Mouse (Mus musculus) kidney, embryonic 15.5 days (tissue): ENCODE measurements at regions not wholly inside any gene's neighbourhood (a gene's known extent, or its start where the extent isn't known, plus 50 kb on each side); places are given as distances from the start of the nearest gene placed in this dataset.

ENCODE experiments used
- ATAC-seq: fragments of 200-750 bp; cut with Nextera tagmentation; replicated peaks from 2 replicates; pipeline ENCODE4 v1.8.0; 2017; ENCODE audit warnings: moderate TSS enrichment; ENCODE audit not compliant: low FRiP score
- H3K27ac ChIP-seq: fragments of 300-500 bp; sonication (generic); 2 replicates; pipeline ENCODE4 v1.5.1; 2015; ENCODE audit warnings: mild to moderate bottlenecking, inconsistent platforms
- H3K27me3 ChIP-seq: fragments of 300-500 bp; sonication (generic); 2 replicates; pipeline ENCODE4 v1.6.1; 2015; ENCODE audit warnings: inconsistent platforms
- H3K36me3 ChIP-seq: fragments of 300-500 bp; sonication (generic); 2 replicates; pipeline ENCODE4 v1.6.1; 2015; ENCODE audit warnings: inconsistent platforms
- H3K4me1 ChIP-seq: fragments of 300-500 bp; sonication (generic); 2 replicates; pipeline ENCODE4 v1.6.1; 2015; ENCODE audit warnings: inconsistent platforms
- H3K4me2 ChIP-seq: fragments of 300-500 bp; sonication (generic); 2 replicates; pipeline ENCODE4 v1.6.1; 2015; ENCODE audit warnings: moderate library complexity, mild to moderate bottlenecking, inconsistent platforms
- H3K4me3 ChIP-seq: fragments of 300-500 bp; sonication (generic); replicated peaks from 2 replicates; pipeline ENCODE4 v1.5.1; 2015; ENCODE audit warnings: mild to moderate bottlenecking, inconsistent platforms
- H3K9ac ChIP-seq: fragments of 300-500 bp; sonication (generic); 2 replicates; pipeline ENCODE4 v1.6.1; 2015; ENCODE audit warnings: mild to moderate bottlenecking, inconsistent platforms
- H3K9me3 ChIP-seq: fragments of 300-500 bp; sonication (generic); replicated peaks from 2 replicates; pipeline ENCODE4 v1.6.1; 2016; ENCODE audit warnings: inconsistent platforms
- WGBS: fragments of 180-500 bp; shearing (Covaris S2); methylation state at CpG from one replicate; pipeline ENCODE4 v1.1.7; 2015; ENCODE audit warnings: mixed read lengths; 5-methylcytosine and 5-hydroxymethylcytosine counted together

DNA sequence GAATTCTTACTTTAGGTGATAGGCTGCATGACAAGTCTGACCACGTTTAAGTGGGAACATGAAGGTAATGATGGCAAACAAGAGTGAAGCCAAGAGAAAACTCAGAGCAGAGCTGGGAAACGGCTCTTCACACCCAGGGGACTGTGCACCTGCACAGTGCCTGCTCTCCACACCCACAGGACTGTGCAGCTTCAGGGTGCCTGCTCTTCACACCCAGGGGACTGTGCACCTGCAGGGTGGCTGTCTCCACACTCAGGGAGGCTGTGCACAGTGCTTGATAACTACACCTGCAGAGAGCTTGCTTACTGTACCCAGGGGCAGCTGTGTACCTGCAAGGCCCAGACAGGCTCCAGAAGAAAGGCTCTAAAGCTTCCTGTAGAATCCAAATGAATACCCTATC is 133.5 kb upstream of the Irx6 start:
- H3K9ac ChIP-seq, result no peak overlapping the region
- H3K27me3 ChIP-seq, result no peaks in the 10 kb centered on the region
- ATAC-seq, result no peak
- 53% methylated on average over 2 of the region's 2 CpGs for WGBS
- no peaks in the 10 kb centered on the region for H3K9me3 ChIP-seq
- no peaks in the 10 kb centered on the region for H3K36me3 ChIP-seq
- no peak overlapping the region for H3K27ac ChIP-seq
- no peak overlapping the region for H3K4me3 ChIP-seq
- H3K4me2 ChIP-seq, result no peak overlapping the region
- peaks cover 5% of the 10 kb centered on the region; the same call in 1 of the 2 replicates for H3K4me1 ChIP-seq

DNA sequence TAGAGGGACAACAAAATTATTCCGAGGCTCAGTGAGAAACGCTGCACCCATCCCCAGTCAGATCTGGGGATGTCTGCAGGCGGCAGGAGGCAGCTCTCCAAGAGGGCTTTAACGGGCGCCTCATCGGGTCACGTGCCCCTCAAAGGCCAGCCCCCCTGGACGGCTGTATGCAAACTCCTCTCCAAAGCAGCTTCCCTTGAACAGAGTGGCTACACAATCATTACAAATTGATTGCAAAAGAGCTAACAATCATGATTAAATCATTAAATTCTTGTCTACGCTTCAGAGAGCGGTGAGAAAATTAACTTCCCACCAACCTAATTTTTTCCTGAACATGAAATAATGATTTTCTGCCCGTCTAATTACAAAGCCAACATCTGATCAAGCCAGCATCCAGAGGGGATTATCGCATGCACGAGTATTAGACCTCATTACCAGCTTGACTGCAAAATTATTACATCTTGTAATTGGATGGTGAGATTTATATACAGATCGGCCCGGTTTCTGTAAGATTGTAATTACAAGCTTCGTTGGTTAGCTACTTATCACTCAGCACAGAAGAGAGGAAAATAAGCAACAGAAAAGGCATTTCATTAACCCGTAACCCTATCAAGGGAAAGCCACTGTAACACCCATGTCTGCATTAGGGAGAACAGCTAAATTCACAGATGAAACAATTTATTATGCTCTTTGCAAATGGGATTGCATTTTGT is 128.6 kb upstream of the Irx6 start:
- Histone ChIP-seq H3K36me3 (no peaks in the 10 kb centered on the region), H3K4me1 (peaks cover 5% of the 10 kb centered on the region; the same call in 1 of the 2 replicates), H3K4me3 (no peak overlapping the region), H3K9me3 (no peaks in the 10 kb centered on the region), H3K27me3 (no peaks in the 10 kb centered on the region), H3K27ac (no peak overlapping the region), H3K9ac (no peak overlapping the region), H3K4me2 (peak overlapping the region; percentile 27; the same call in 1 of the 2 replicates)
- peak; percentile 66 for ATAC-seq
- WGBS, result 33% methylated on average over 17 of the region's 17 CpGs

- Histone ChIP-seq H3K9me3 (no peaks in the 10 kb centered on the region), H3K36me3 (no peaks in the 10 kb centered on the region), H3K9ac (no peak overlapping the region), H3K27ac (no peak overlapping the region), H3K4me3 (no peak overlapping the region), H3K4me2 (no peak overlapping the region), H3K27me3 (0 out of 2 replicates have a peak, but pooled peaks cover 3% of the 10 kb centered on the region), H3K4me1 (no peaks in the 10 kb centered on the region)
- no peak for ATAC-seq
- 60% methylated on average over 12 of the region's 12 CpGs for WGBS
Measured at GRCm38 (mm10) chr8:92555140-92555539, 118.9 kb upstream of the Irx6 start.

- Histone ChIP-seq H3K27ac (no peak overlapping the region), H3K4me3 (no peak overlapping the region), H3K9me3 (no peaks in the 10 kb centered on the region), H3K4me2 (no peak overlapping the region), H3K9ac (no peak overlapping the region), H3K36me3 (no peaks in the 10 kb centered on the region), H3K27me3 (0 out of 2 replicates have a peak, but pooled peaks cover 3% of the 10 kb centered on the region), H3K4me1 (no peaks in the 10 kb centered on the region)
- 66% methylated on average over 7 of the region's 7 CpGs for WGBS
- ATAC-seq, result no peak
Measured at GRCm38 (mm10) chr8:92555631-92556030, 118.5 kb upstream of the Irx6 start.

- ATAC-seq, result no peak
- WGBS, result 59% methylated on average over 5 of the region's 5 CpGs
- H3K36me3 ChIP-seq, result no peaks in the 10 kb centered on the region
- no peaks in the 10 kb centered on the region for H3K9me3 ChIP-seq
- no peak overlapping the region for H3K9ac ChIP-seq
- no peaks in the 10 kb centered on the region for H3K4me1 ChIP-seq
- H3K27me3 ChIP-seq, result no peaks in the 10 kb centered on the region
- no peak overlapping the region for H3K4me3 ChIP-seq
- no peak overlapping the region for H3K4me2 ChIP-seq
- no peak overlapping the region for H3K27ac ChIP-seq
Measured at GRCm38 (mm10) chr8:92562471-92562870, 111.6 kb upstream of the Irx6 start.

DNA sequence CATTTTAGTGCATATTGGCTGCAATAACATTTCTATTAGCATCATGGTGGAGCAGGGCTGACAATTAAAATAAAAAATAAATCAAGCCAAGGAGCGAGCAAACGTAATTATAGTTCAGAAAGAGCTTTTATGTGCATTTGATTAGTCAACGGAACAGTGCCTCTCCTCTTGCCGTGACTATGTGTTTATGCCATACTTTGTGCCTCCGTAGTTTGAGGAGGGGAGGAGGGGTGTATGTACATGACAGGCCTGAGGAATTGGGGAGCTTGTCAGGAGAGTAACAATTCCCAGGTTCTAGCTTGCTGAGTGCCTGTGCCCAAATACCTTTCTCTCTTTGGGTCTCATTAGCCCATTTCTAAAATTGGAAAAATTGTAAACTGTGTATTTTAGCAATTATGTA is 111.1 kb upstream of the Irx6 start:
- Histone ChIP-seq H3K4me3 (no peak overlapping the region), H3K36me3 (no peaks in the 10 kb centered on the region), H3K27me3 (no peaks in the 10 kb centered on the region), H3K9ac (no peak overlapping the region), H3K4me2 (no peak overlapping the region), H3K27ac (no peak overlapping the region), H3K9me3 (no peaks in the 10 kb centered on the region), H3K4me1 (no peaks in the 10 kb centered on the region)
- WGBS, result 43% methylated on average over 5 of the region's 5 CpGs
- ATAC-seq, result no peak

GRCm38 (mm10) chr8:92569650-92570049 is 104.4 kb upstream of the Irx6 start:
- 32% methylated on average over 10 of the region's 10 CpGs for WGBS
- Histone ChIP-seq H3K36me3 (no peaks in the 10 kb centered on the region), H3K27me3 (no peaks in the 10 kb centered on the region), H3K4me1 (no peaks in the 10 kb centered on the region), H3K4me2 (no peak overlapping the region), H3K9me3 (no peaks in the 10 kb centered on the region), H3K27ac (no peak overlapping the region), H3K9ac (no peak overlapping the region), H3K4me3 (no peak overlapping the region)
- ATAC-seq, result no peak

- Histone ChIP-seq H3K27ac (no peak overlapping the region), H3K9me3 (no peaks in the 10 kb centered on the region), H3K4me2 (no peak overlapping the region), H3K9ac (no peak overlapping the region), H3K36me3 (no peaks in the 10 kb centered on the region), H3K27me3 (no peaks in the 10 kb centered on the region), H3K4me1 (no peaks in the 10 kb centered on the region), H3K4me3 (no peak overlapping the region)
- WGBS, result 72% methylated on average over 2 of the region's 2 CpGs
- ATAC-seq, result no peak
Measured at GRCm38 (mm10) chr8:92579446-92579845, 94.6 kb upstream of the Irx6 start.

DNA sequence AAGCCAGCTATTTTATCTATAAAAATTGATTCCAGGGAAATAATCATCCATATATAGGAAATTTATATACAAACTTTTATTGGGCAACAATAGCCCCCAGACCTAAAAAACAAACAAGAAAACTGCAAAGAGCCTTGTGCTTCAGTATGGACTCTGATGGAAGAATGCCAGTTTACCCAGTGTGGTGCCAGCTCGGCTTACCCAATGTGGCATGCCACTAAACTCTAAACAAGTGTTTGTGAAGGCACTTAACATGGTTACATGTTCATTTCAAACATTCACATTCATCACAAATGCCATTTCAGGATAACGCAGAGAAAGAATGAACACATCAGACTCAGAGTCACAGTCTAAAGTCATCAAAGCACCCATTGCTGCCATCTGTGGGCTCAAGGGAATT is 93.0 kb upstream of the Irx6 start:
- H3K9ac ChIP-seq, result no peak overlapping the region
- H3K4me1 ChIP-seq, result no peaks in the 10 kb centered on the region
- no peak overlapping the region for H3K4me2 ChIP-seq
- 82% methylated on average over 2 of the region's 2 CpGs for WGBS
- no peaks in the 10 kb centered on the region for H3K36me3 ChIP-seq
- H3K4me3 ChIP-seq, result no peak overlapping the region
- no peak overlapping the region for H3K27ac ChIP-seq
- no peak for ATAC-seq
- no peaks in the 10 kb centered on the region for H3K27me3 ChIP-seq
- no peaks in the 10 kb centered on the region for H3K9me3 ChIP-seq

DNA sequence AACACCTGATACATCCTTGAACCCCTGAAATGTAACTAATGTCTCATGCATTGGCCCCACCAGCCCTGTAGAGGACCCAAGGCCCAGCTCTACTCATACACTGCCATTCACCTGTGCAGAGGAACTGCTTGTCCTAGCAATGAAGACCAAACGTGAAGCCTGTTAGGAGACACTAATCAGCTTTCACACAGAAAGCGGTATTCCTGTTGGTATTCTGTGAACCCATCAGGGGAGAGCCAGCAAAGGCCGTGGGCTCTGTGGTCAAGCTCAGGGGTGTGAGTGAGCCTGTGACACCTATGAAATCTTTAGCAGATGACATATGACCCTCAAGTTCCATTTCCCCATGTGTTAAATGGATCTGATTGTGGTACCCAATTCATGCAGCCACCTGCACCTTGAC is 73.3 kb upstream of the Irx6 start:
- Histone ChIP-seq H3K4me3 (no peak overlapping the region), H3K36me3 (no peaks in the 10 kb centered on the region), H3K27me3 (no peaks in the 10 kb centered on the region), H3K4me1 (no peaks in the 10 kb centered on the region), H3K27ac (no peak overlapping the region), H3K4me2 (no peak overlapping the region), H3K9me3 (no peaks in the 10 kb centered on the region), H3K9ac (no peak overlapping the region)
- no peak for ATAC-seq
- 89% methylated on average over 3 of the region's 3 CpGs for WGBS

GRCm38 (mm10) chr8:92602973-92603372 is 71.1 kb upstream of the Irx6 start:
- H3K4me1 ChIP-seq, result no peaks in the 10 kb centered on the region
- H3K4me3 ChIP-seq, result no peak overlapping the region
- H3K9ac ChIP-seq, result no peak overlapping the region
- no peak overlapping the region for H3K27ac ChIP-seq
- no peaks in the 10 kb centered on the region for H3K27me3 ChIP-seq
- H3K36me3 ChIP-seq, result no peaks in the 10 kb centered on the region
- ATAC-seq, result no peak
- 62% methylated on average over 7 of the region's 7 CpGs for WGBS
- H3K4me2 ChIP-seq, result no peak overlapping the region
- H3K9me3 ChIP-seq, result no peaks in the 10 kb centered on the region

DNA sequence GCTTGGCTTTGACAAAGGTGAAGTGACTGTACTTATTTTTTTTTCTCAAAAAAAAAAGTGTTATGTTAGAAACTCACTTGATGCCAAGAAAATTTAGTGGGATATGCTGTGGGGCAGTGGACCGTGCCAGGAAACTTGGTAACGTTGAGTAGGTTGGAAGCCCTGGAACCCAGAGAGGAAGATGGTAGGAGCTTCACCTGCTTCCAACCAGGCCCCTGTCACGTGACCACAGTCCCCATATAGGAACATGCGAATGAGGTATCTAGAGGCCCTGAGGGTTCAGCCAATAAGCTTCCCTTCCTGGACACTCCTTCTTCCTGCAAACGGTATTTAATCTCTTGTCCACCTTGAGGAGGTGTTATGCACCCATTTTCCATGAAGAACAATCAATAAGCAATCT is 68.5 kb upstream of the Irx6 start:
- H3K36me3 ChIP-seq, result no peaks in the 10 kb centered on the region
- no peak overlapping the region for H3K27ac ChIP-seq
- WGBS, result 80% methylated on average over 5 of the region's 5 CpGs
- no peak for ATAC-seq
- no peak overlapping the region for H3K4me2 ChIP-seq
- H3K4me1 ChIP-seq, result no peaks in the 10 kb centered on the region
- no peak overlapping the region for H3K9ac ChIP-seq
- no peak overlapping the region for H3K4me3 ChIP-seq
- no peaks in the 10 kb centered on the region for H3K9me3 ChIP-seq
- H3K27me3 ChIP-seq, result no peaks in the 10 kb centered on the region

DNA sequence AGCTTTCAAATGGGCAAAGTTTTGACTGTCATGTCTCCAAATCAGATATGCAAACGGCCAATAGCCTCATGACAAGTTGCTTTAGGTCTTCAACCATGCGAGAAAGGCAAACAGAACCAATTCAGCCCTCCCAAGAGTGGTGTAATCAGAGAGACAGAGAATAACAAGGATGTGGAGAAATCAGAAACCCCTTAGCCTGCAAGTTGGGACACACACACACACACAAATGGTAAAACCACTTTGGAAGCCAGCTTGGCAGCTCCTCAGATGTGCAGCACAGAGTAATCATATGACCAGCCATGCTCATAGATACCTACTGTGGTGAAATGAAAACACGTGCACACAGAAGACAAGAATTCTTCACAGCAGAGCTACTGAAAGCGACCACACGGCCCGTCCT is 66.5 kb upstream of the Irx6 start:
- Histone ChIP-seq H3K27ac (no peak overlapping the region), H3K36me3 (no peaks in the 10 kb centered on the region), H3K9ac (no peak overlapping the region), H3K4me1 (no peaks in the 10 kb centered on the region), H3K4me3 (no peak overlapping the region), H3K27me3 (no peaks in the 10 kb centered on the region), H3K9me3 (no peaks in the 10 kb centered on the region), H3K4me2 (no peak overlapping the region)
- 80% methylated on average over 6 of the region's 6 CpGs for WGBS
- no peak for ATAC-seq
